Mouse (Mus musculus): ENCODE data around the gene Srpk3. TPM values are rescaled to one million over a fixed set of nuclear protein-coding genes. Genes with fewer than 3 reads are reported as not detected.

Srpk3 gene
- polyA plus RNA-seq, 1 experiment, result 4.3 TPM

DNA sequence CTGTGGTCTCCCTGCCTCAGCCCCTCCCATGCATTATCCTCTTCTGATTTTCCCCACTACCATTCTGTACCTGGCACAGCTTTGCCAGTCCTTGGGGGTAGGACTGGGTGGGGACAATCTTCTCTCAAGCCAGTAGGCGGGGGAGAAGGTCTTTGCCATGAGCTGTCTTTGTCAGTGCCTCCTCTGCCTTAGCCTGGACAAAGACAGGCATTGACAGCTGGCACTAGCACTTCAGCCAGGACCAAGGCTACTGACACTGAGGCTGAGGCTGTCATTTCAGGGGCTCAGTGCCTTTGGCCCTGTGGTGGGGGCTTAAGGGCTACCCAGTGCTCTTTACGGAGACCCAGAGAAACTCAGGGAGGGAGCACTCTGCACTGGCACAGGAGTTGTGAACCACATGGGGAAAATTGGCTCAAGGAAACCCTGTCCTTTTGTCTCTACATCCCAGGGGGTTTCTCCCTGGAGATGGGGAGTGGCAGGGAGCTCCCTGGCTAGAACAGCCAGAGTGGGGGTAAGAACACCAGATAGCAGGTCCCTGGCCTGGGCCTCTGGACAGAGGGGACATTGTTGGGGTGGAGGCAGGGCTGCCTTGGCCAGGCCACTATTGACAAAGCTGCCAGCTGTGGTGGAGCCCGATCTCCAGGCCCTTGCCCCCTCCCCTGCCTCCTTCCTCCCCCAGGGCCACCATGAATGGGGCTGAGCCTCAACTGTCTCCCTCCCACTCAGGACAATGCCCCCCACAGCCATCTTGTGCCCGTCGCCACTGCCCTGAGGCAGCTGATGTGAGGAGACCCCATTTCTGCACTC, 17.7 kb upstream of the Srpk3 start, which contains the start of gene Plxnb3:
TSS of gene Plxnb3 (plus strand) at position 757 of the 807 bp plus-strand sequence.
- 83% methylated on average over 5 of the region's 5 CpGs for WGBS
- no peak for TF ChIP-seq CTCF (IDR thresholded peaks at IDR 0.05; ENCODE audit: extremely low read depth, insufficient read length, insufficient replicate concordance, low read depth, low read length)
- no peak for TF ChIP-seq POLR2A (IDR thresholded peaks at IDR 0.05; ENCODE audit: low read depth, low read length)
- no peak within 1 kb of the TSS for H3K27ac ChIP-seq (ENCODE audit: insufficient read depth, low read depth, low read length)

DNA sequence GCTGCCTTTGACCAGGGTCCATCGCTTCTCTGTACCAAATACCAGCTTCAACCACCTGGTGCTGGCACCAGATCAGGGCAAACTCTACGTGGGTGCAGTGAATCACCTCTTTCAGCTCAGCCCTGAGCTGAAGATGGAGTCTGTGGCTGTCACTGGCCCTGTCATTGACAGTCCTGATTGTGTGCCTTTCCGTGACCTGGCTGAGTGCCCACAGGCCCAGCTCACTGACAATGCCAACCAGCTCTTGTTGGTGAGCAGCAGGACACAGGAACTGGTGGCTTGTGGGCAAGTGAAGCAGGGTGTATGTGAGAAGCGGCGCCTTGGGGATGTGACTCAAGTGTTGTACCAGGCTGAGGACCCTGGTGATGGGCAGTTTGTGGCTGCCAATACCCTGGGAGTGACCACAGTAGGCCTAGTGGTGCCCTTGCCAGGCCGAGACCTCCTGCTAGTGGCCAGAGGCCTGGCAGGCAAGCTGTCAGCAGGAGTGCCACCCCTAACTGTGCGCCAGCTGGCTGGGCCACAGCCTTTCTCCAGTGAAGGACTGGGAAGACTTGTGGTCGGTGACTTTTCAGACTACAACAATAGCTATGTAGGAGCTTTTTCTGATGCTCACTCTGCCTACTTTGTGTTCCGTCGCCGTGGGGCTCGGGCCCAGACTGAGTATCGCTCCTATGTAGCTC, 15.5 kb upstream of the Srpk3 start:
- H3K27ac ChIP-seq (ENCODE audit: insufficient read depth, low read depth, low read length), result no peak overlapping the region
- no peak overlapping the region for H3K4me3 ChIP-seq (ENCODE audit: low read depth, low read length)
- TF ChIP-seq CTCF (IDR thresholded peaks at IDR 0.05; ENCODE audit: extremely low read depth, insufficient read length, insufficient replicate concordance, low read depth, low read length) (no peak), POLR2A (IDR thresholded peaks at IDR 0.05; ENCODE audit: low read depth, low read length) (no peak)
- H3K4me1 ChIP-seq (ENCODE audit: control insufficient read depth, insufficient read depth, insufficient read length, low read length), result no peaks in the 10 kb centered on the region
- 76% methylated on average over 13 of the region's 13 CpGs for WGBS
- H3K36me3 ChIP-seq (ENCODE audit: control insufficient read depth, insufficient read depth, low read length), result no peaks in the 10 kb centered on the region
- H3K27me3 ChIP-seq (ENCODE audit: control insufficient read depth, insufficient read depth, low read length), result no peaks in the 10 kb centered on the region

More for the DNA sequence above, 17.7 kb upstream of the Srpk3 start, which contains the start of gene Plxnb3:
- Histone ChIP-seq H3K36me3 (ENCODE audit: control insufficient read depth, insufficient read depth, low read length) (no peaks in the 10 kb centered on the region), H3K4me1 (ENCODE audit: control insufficient read depth, insufficient read depth, insufficient read length, low read length) (no peaks in the 10 kb centered on the region), H3K4me3 (ENCODE audit: low read depth, low read length) (no peak within 1 kb of the TSS), H3K27me3 (ENCODE audit: control insufficient read depth, insufficient read depth, low read length) (no peaks in the 10 kb centered on the region)

- 59% methylated on average over 1 of the region's 1 CpGs for WGBS
- no peak for TF ChIP-seq CTCF (IDR thresholded peaks at IDR 0.05; ENCODE audit: extremely low read depth, insufficient read length, insufficient replicate concordance, low read depth, low read length)
- no peak for TF ChIP-seq POLR2A (IDR thresholded peaks at IDR 0.05; ENCODE audit: low read depth, low read length)
Observed at GRCm38 (mm10) chrX:73765311-73765710, 8.9 kb upstream of the Srpk3 start.

GRCm38 (mm10) chrX:73767267-73767666, 6.9 kb upstream of the Srpk3 start:
- H3K4me1 ChIP-seq (ENCODE audit: control insufficient read depth, insufficient read depth, insufficient read length, low read length), result peaks cover 3% of the 10 kb centered on the region; the same call in 1 of the 2 replicates
- TF ChIP-seq POLR2A (IDR thresholded peaks at IDR 0.05; ENCODE audit: low read depth, low read length) (no peak), CTCF (IDR thresholded peaks at IDR 0.05; ENCODE audit: extremely low read depth, insufficient read length, insufficient replicate concordance, low read depth, low read length) (peak; percentile 12; the same call in 1 of the 2 replicates)
- WGBS, result 69% methylated on average over 9 of the region's 9 CpGs

More at GRCm38 (mm10) chrX:73765311-73765710, 8.9 kb upstream of the Srpk3 start:
- Histone ChIP-seq H3K36me3 (ENCODE audit: control insufficient read depth, insufficient read depth, low read length) (no peaks in the 10 kb centered on the region), H3K27me3 (ENCODE audit: control insufficient read depth, insufficient read depth, low read length) (no peaks in the 10 kb centered on the region), H3K27ac (ENCODE audit: insufficient read depth, low read depth, low read length) (no peak overlapping the region), H3K4me3 (ENCODE audit: low read depth, low read length) (no peak overlapping the region), H3K4me1 (ENCODE audit: control insufficient read depth, insufficient read depth, insufficient read length, low read length) (peaks cover 3% of the 10 kb centered on the region; the same call in 1 of the 2 replicates)

GRCm38 (mm10) chrX:73774802-73775483, 738 bp downstream of the Srpk3 start:
- H3K27ac ChIP-seq (ENCODE audit: insufficient read depth, low read depth, low read length), result no peak overlapping the region; the same call in 1 of the 2 replicates
- TF ChIP-seq POLR2A (IDR thresholded peaks at IDR 0.05; ENCODE audit: low read depth, low read length), result no peak
- TF ChIP-seq CTCF (IDR thresholded peaks at IDR 0.05; ENCODE audit: extremely low read depth, insufficient read length, insufficient replicate concordance, low read depth, low read length), result no peak
- 71% methylated on average over 10 of the region's 10 CpGs for WGBS
- H3K27me3 ChIP-seq (ENCODE audit: control insufficient read depth, insufficient read depth, low read length), result no peaks in the 10 kb centered on the region
- peaks cover 19% of the 10 kb centered on the region for H3K36me3 ChIP-seq (ENCODE audit: control insufficient read depth, insufficient read depth, low read length)
- no peak overlapping the region for H3K4me3 ChIP-seq (ENCODE audit: low read depth, low read length)
- H3K4me1 ChIP-seq (ENCODE audit: control insufficient read depth, insufficient read depth, insufficient read length, low read length), result no peaks in the 10 kb centered on the region

More at GRCm38 (mm10) chrX:73767267-73767666, 6.9 kb upstream of the Srpk3 start:
- Histone ChIP-seq H3K36me3 (ENCODE audit: control insufficient read depth, insufficient read depth, low read length) (no peaks in the 10 kb centered on the region), H3K27me3 (ENCODE audit: control insufficient read depth, insufficient read depth, low read length) (no peaks in the 10 kb centered on the region), H3K27ac (ENCODE audit: insufficient read depth, low read depth, low read length) (no peak overlapping the region), H3K4me3 (ENCODE audit: low read depth, low read length) (no peak overlapping the region)

DNA sequence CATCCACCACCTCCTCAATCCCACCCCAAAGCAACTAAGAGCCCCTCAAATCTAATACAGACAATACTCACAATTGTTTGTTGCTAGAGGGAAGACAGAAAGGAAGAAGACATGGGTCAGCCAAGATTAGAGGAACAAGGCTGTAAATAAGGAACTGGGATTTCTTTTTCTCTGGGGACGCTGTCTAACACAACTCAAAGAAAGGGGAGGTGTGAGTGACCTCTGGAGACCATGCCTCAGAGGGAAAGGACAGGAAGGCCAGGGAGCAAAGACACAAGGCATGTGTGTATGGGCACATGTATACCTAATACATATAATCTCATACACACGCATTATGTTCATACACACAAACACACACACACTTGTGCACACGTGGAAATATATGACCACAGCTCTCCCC, 8.0 kb downstream of the Srpk3 start:
- 83% methylated on average over 3 of the region's 3 CpGs for WGBS
- Histone ChIP-seq H3K4me3 (ENCODE audit: low read depth, low read length) (no peak overlapping the region), H3K4me1 (ENCODE audit: control insufficient read depth, insufficient read depth, insufficient read length, low read length) (peaks cover 4% of the 10 kb centered on the region; the same call in 1 of the 2 replicates), H3K27me3 (ENCODE audit: control insufficient read depth, insufficient read depth, low read length) (no peaks in the 10 kb centered on the region), H3K27ac (ENCODE audit: insufficient read depth, low read depth, low read length) (no peak overlapping the region), H3K36me3 (ENCODE audit: control insufficient read depth, insufficient read depth, low read length) (peaks cover 38% of the 10 kb centered on the region)
- TF ChIP-seq CTCF (IDR thresholded peaks at IDR 0.05; ENCODE audit: extremely low read depth, insufficient read length, insufficient replicate concordance, low read depth, low read length) (no peak), POLR2A (IDR thresholded peaks at IDR 0.05; ENCODE audit: low read depth, low read length) (no peak)
